Mouse (Mus musculus) natural killer cell, adult 2 months (primary cell): ENCODE results near the gene Eno3.

ENCODE experiments used
- DNase-seq, 2 experiments: peaks; one replicate each; pipeline ENCODE4 v3.0.0; 2022; ENCODE audit warnings: low spot score in 2 of 2

Gene Eno3

GRCm38 (mm10) chr11:70656964-70657363, at the start of gene Eno3:
Eno3 (plus strand) TSS chr11:70657202.
- no peak for DNase-seq

GRCm38 (mm10) chr11:70607611-70608010, 49.4 kb upstream of the Eno3 start:
- no peak for DNase-seq

GRCm38 (mm10) chr11:70608381-70609066, 48.5 kb upstream of the Eno3 start:
- peak in 1 of 2 experiments; percentile 42 for DNase-seq

- no peak for DNase-seq
These were observed 46.2 kb upstream of the Eno3 start for GRCm38 (mm10) chr11:70610752-70611151.

DNA sequence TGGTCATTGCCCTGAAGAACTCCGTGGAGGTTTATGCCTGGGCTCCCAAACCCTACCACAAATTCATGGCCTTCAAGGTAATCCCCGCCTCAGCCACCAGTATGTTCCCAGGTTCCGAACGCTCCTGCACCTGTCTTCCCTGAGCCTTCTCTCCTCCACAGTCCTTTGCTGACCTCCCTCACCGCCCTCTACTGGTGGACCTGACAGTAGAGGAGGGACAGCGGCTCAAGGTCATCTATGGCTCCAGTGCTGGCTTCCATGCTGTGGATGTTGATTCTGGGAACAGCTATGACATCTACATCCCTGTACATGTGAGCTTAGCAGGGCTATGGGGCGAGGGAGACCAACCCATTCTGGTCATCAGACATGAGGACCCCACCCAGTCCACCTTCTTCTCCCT, 44.5 kb upstream of the Eno3 start:
- DNase-seq: no peak

- peak; percentile 74 to 80 for DNase-seq
These were observed 41.9 kb upstream of the Eno3 start for GRCm38 (mm10) chr11:70615074-70615473.

- DNase-seq: peak; percentile 46 to 62
These were observed 41.4 kb upstream of the Eno3 start, which contains the start of gene 4930544D05Rik for GRCm38 (mm10) chr11:70615516-70616093. 4930544D05Rik (plus strand) TSS chr11:70615848.

DNA sequence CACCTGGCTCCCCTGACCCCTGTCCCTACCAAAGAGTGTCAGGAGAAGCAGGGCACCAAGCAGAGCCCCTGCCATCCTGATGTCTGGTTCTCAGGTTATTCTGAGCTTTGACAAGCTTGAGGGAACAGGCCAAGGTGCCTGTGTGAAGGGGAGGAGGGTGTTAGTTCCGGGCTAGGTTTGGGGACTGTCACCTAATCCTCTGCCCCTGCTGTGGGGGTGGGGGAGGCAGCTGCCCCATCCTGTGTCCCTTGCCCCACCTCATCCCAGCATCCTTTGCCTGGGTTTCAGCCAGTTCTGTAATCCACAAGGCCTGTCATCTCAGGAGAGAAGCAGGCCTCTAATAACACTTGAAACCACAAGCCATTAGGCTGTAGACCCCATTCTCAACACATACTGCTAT, 37.9 kb upstream of the Eno3 start, which contains the start of gene Chrne:
TSS of gene Chrne (minus strand) at position 116 of the 400 bp plus-strand sequence.
- DNase-seq: peak; percentile 36 to 50

GRCm38 (mm10) chr11:70621972-70622814, 34.8 kb upstream of the Eno3 start:
- DNase-seq: peak; percentile 42 to 43

DNA sequence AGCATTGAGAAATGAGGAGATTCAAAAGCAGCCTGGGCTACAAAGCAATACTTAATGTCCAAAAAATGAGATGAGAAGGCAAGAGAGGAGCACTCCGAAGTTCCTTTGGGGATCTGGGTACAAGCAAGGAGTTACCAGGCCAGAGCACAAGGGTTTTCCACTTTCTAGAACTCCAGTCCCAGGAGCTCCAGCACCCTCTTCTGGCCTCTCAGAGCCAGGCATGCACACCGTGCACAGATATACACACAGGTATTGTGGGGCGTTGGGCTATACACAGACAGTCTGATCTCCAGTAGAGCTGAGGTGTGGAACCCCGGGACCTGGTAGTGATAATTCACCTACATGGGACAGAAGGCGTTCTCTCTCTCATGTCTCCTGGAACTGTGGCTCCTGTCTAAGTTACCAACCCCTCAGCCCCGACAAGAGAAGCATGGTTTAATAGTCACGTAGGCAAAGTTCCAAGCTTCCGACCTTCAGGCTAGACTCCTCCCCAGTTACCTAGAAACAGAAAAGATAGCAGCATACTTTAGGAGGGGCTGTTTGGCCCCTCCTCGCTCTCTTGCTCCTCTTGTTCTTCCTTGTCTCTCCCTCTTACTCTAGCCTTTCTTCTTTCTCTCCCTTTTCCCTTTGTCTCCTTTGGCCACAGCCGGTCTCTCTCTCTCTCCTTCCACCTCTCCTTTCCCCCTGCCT, 33.8 kb upstream of the Eno3 start:
- no peak for DNase-seq

DNA sequence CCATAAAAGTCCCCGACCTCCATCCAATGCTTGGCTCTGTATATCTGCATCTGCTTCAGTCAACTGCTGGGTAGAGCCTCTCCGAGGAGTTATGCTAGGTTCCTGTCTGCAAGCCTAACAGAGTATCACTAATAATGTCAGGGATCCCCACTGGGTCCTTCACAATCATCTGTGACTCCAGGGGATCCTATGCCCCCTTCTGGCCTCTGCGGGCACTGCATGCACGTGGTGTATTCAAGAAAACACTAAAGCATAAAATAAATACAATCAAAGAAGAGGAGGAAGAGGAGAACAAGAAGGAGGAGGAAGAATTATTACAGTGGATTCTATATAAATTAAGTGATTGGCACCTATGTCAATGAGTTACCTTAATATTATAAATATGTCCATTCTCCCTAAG, 31.5 kb upstream of the Eno3 start:
- peak; percentile 40 to 64 for DNase-seq

DNA sequence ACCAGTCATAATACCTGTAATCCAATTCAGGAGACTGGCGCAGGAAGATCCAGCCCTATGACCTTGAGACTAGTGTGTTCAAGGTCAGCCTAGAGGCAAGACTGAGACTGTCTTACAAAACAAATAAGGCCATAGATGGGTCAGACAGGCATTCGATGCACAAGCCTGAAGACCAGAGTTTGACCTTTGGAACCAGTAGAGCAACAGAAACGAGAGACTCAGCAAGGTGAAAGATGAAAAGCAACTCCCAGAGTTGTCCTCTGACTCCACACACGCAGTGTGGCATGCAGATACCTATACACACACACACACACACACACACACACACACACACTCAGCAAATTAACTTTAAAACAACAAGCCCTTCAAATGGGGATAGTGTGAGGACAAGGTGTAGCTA, 30.1 kb upstream of the Eno3 start:
- DNase-seq: no peak

GRCm38 (mm10) chr11:70628431-70628830, 28.6 kb upstream of the Eno3 start:
- DNase-seq: no peak

GRCm38 (mm10) chr11:70629557-70629956, 27.4 kb upstream of the Eno3 start:
- peak in 1 of 2 experiments; percentile 49 for DNase-seq

DNA sequence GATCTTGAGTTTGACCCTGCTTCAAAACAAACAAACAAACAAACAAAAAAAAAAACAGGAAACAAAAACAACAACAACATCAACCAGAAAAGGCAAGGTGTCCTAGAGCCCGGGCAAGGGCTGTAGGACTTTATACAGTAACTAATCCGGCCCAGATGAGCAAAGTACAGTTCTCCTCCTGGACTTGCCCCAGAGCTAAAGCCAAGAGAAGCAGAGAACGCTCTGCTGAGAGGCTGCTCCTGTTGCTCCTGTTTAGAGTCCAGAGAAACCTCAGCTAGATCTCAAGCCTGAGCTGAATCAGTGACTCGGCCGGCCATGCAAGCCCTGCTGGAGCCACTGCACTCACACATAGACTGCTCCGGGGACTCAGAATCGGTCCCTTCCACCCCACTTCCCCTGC, 26.9 kb upstream of the Eno3 start:
- no peak for DNase-seq

DNA sequence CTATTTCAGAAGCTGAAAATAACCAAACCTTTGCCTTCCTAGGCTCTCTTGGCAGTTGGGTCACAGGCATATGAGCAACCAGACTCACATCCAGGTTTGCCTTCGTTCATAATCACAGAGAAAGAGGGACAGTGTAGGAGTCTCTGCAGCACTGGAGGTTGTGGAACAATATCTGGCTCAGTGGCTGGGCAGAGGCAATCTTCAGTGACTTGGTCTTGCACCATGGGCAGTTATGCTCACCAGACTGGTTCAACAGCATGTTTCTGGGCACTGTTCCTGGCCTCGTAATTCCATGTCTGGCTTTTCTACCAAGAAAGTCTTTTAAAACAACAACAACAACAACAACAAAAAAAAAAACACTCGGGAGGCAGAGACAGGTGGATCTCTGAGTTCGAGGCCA, 21.4 kb upstream of the Eno3 start:
- DNase-seq: no peak

GRCm38 (mm10) chr11:70637764-70638163, 19.2 kb upstream of the Eno3 start:
- DNase-seq: no peak

- DNase-seq: no peak
These were observed 18.7 kb upstream of the Eno3 start for GRCm38 (mm10) chr11:70638293-70638692.

DNA sequence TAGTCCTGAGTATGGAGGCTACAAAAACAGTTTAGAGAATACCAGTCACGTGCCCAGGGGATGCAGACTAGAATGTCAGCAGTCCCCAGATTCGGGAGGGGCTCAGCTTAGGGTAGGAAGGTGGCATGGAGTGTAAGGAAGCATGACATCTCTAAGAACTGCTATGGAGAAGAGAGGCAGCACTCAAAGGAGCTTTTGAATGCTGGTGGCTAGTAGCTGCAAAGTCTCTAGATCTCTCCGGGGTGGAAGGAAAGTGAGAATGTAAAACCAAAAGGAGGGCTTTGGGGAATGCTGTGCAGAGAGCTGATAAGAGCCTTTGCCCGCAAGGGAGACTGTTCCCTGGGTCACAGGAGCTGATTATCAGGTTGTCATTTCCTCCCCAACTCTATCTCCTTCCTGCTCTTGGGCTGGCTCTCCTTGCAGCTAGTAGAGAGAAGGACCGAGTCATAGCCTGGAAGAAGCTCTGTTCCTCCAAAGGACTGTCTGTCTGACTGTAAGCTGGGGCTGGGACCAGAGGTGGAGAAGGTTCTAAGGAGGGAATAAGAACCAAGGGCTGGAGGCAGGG, 18.2 kb upstream of the Eno3 start, which contains the start of gene Gp1ba:
TSS of gene Gp1ba (plus strand) at position 409 of the 565 bp plus-strand sequence.
- no peak for DNase-seq

GRCm38 (mm10) chr11:70639976-70640375, 17.0 kb upstream of the Eno3 start:
- DNase-seq: no peak

DNA sequence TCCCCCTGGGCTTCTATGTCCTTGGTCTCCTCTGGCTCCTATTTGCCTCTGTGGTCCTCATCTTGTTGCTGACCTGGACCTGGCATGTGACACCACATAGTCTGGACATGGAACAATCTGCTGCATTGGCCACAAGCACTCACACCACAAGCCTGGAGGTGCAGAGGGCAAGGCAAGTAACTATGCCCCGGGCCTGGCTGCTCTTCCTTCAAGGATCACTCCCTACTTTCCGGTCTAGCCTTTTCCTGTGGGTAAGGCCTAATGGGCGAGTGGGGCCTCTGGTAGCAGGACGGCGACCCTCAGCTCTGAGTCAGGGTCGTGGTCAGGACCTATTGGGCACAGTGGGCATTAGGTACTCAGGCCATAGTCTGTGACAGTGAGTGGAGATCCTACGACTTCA, 15.8 kb upstream of the Eno3 start:
- no peak for DNase-seq
